Mouse (Mus musculus): ENCODE measurements around the gene Chchd1.
"Not testable (repeated sequence)": the region's sequence is repeated elsewhere in the genome, so short reads cannot be mapped to it uniquely, and the experiment has no call there.

Chchd1 gene

GRCm38 (mm10) chr14:20686576-20686975, 16.2 kb upstream of the Chchd1 start:
- no peak for DNase-seq (ENCODE audit: low read depth, low spot score)

GRCm38 (mm10) chr14:20689009-20689408, 13.8 kb upstream of the Chchd1 start:
- DNase-seq (ENCODE audit: low read depth, low spot score), result no peak

- DNase-seq (ENCODE audit: low read depth, low spot score), result no peak
Measured at GRCm38 (mm10) chr14:20691772-20692171, 11.0 kb upstream of the Chchd1 start.

GRCm38 (mm10) chr14:20693589-20694101, 9.2 kb upstream of the Chchd1 start:
- no peak for DNase-seq (ENCODE audit: low read depth, low spot score)

GRCm38 (mm10) chr14:20694185-20694883, 8.5 kb upstream of the Chchd1 start:
- DNase-seq (ENCODE audit: low read depth, low spot score), result no peak

- DNase-seq (ENCODE audit: low read depth, low spot score), result peak; percentile 58
Measured at GRCm38 (mm10) chr14:20694884-20695760, 7.7 kb upstream of the Chchd1 start, which contains the start of gene Fut11. TSS of gene Fut11 (plus strand) at chr14:20694968.

GRCm38 (mm10) chr14:20695761-20696520, 6.9 kb upstream of the Chchd1 start:
- no peak for DNase-seq (ENCODE audit: low read depth, low spot score)

GRCm38 (mm10) chr14:20696986-20697385, 5.8 kb upstream of the Chchd1 start:
- no peak for DNase-seq (ENCODE audit: low read depth, low spot score)

- DNase-seq (ENCODE audit: low read depth, low spot score), result no peak
Measured at GRCm38 (mm10) chr14:20698515-20698914, 4.3 kb upstream of the Chchd1 start.

- no peak for DNase-seq (ENCODE audit: low read depth, low spot score)
Measured at GRCm38 (mm10) chr14:20700362-20700761, 2.4 kb upstream of the Chchd1 start.

GRCm38 (mm10) chr14:20701554-20701953, 1.3 kb upstream of the Chchd1 start:
- DNase-seq (ENCODE audit: low read depth, low spot score), result no peak

GRCm38 (mm10) chr14:20702096-20702740, 588 bp upstream of the Chchd1 start:
- no peak for DNase-seq (ENCODE audit: low read depth, low spot score)

- DNase-seq (ENCODE audit: low read depth, low spot score), result not testable (repeated sequence)
Measured at GRCm38 (mm10) chr14:20703461-20703860, 655 bp downstream of the Chchd1 start.

GRCm38 (mm10) chr14:20707201-20708190, 4.7 kb downstream of the Chchd1 start, which contains the start of gene Zswim8:
TSS of gene Zswim8 (plus strand) at chr14:20707552.
- DNase-seq (ENCODE audit: low read depth, low spot score), result peak; percentile 84

- DNase-seq (ENCODE audit: low read depth, low spot score), result no peak
Measured at GRCm38 (mm10) chr14:20708239-20708638, 5.4 kb downstream of the Chchd1 start.

GRCm38 (mm10) chr14:20713832-20714231, 11.0 kb downstream of the Chchd1 start:
- DNase-seq (ENCODE audit: low read depth, low spot score), result no peak

GRCm38 (mm10) chr14:20718443-20718842, 15.6 kb downstream of the Chchd1 start:
- DNase-seq (ENCODE audit: low read depth, low spot score), result no peak

GRCm38 (mm10) chr14:20719767-20720166, 17.0 kb downstream of the Chchd1 start:
- no peak for DNase-seq (ENCODE audit: low read depth, low spot score)

- no peak for DNase-seq (ENCODE audit: low read depth, low spot score)
Measured at GRCm38 (mm10) chr14:20721371-20721770, 18.6 kb downstream of the Chchd1 start.

GRCm38 (mm10) chr14:20723006-20723405, 20.2 kb downstream of the Chchd1 start:
- DNase-seq (ENCODE audit: low read depth, low spot score), result no peak
